Mouse (Mus musculus) myocyte (in vitro differentiated cells): ENCODE measurements around the gene Crybg2. TPM values are rescaled to one million over a fixed set of nuclear protein-coding genes. Genes with fewer than 3 reads are reported as not detected.

Experiments used
- H3K27me3 ChIP-seq: one replicate; pipeline ENCODE4 v1.6.1; 2011; ENCODE audit not compliant: control insufficient read depth, insufficient read depth, insufficient read length
- H3K36me3 ChIP-seq: one replicate; pipeline ENCODE4 v1.6.1; 2011; ENCODE audit not compliant: control insufficient read depth, insufficient read depth
- H3K4me2 ChIP-seq: one replicate; pipeline ENCODE4 v1.6.1; 2011; ENCODE audit warnings: low read depth, control low read depth
- H3K4me3 ChIP-seq: one replicate; pipeline ENCODE4 v1.5.1; 2011; ENCODE audit warnings: mild to moderate bottlenecking, control low read depth, moderate library complexity
- H3K79me2 ChIP-seq: one replicate; pipeline ENCODE4 v1.6.1; 2011; ENCODE audit not compliant: control insufficient read depth, insufficient read depth
- H3ac ChIP-seq: one replicate; pipeline ENCODE4 v1.6.1; 2011; ENCODE audit not compliant: control insufficient read depth, insufficient read length
- CEBPB ChIP-seq: IDR thresholded peaks from 2 replicates; pipeline ENCODE4 v1.6.1; 2011; ENCODE audit warnings: mild to moderate bottlenecking, moderate library complexity; ENCODE audit not compliant: poor library complexity, insufficient read depth, severe bottlenecking
- E2F4 ChIP-seq: IDR thresholded peaks from one replicate; pipeline ENCODE4 v1.6.1; 2011; ENCODE audit warnings: mild to moderate bottlenecking, control low read depth, moderate library complexity; ENCODE audit not compliant: insufficient read depth
- MAX ChIP-seq: IDR thresholded peaks from one replicate; pipeline ENCODE4 v1.6.1; 2011; ENCODE audit warnings: low read depth, mild to moderate bottlenecking, control low read depth
- MYOD1 ChIP-seq, 3 experiments: IDR thresholded peaks; one replicate each; pipeline ENCODE4 v1.6.1; 2011; ENCODE audit warnings: control low read depth in 2 of 3, low read depth in 2 of 3, mild to moderate bottlenecking in 2 of 3, moderate library complexity in 1 of 3; ENCODE audit not compliant: insufficient read length in 2 of 3, control insufficient read depth in 1 of 3
- MYOG ChIP-seq, 3 experiments: IDR thresholded peaks; one replicate each; pipeline ENCODE4 v1.6.1; 2011; ENCODE audit warnings: control low read depth in 2 of 3, low read depth in 2 of 3, mild to moderate bottlenecking in 2 of 3; ENCODE audit not compliant: insufficient read length in 2 of 3, control insufficient read depth in 1 of 3, insufficient read depth in 1 of 3
- POLR2A ChIP-seq: IDR thresholded peaks from one replicate; pipeline ENCODE4 v1.6.1; 2011; ENCODE audit warnings: low read depth, mild to moderate bottlenecking, control low read depth, moderate library complexity; ENCODE audit not compliant: insufficient read length
- POLR2AphosphoS2 ChIP-seq: IDR thresholded peaks from one replicate; pipeline ENCODE4 v1.6.1; 2011; ENCODE audit warnings: low read depth, control low read depth; ENCODE audit not compliant: insufficient read length
- REST ChIP-seq: IDR thresholded peaks from one replicate; pipeline ENCODE4 v1.6.1; 2011; ENCODE audit warnings: mild to moderate bottlenecking, control low read depth, moderate library complexity; ENCODE audit not compliant: insufficient read depth, insufficient read length
- SRF ChIP-seq: IDR thresholded peaks from one replicate; pipeline ENCODE4 v1.6.1; 2011; ENCODE audit warnings: low read depth; ENCODE audit not compliant: control insufficient read depth, insufficient read length
- TCF12 ChIP-seq: IDR thresholded peaks from one replicate; pipeline ENCODE4 v1.6.1; 2011; ENCODE audit warnings: mild to moderate bottlenecking, control low read depth; ENCODE audit not compliant: poor library complexity, insufficient read depth, severe bottlenecking
- TCF3 ChIP-seq: IDR thresholded peaks from one replicate; pipeline ENCODE4 v1.6.1; 2011; ENCODE audit warnings: low read depth, control low read depth; ENCODE audit not compliant: insufficient read length
- USF1 ChIP-seq: IDR thresholded peaks from one replicate; pipeline ENCODE4 v1.6.1; 2011; ENCODE audit warnings: low read depth, mild to moderate bottlenecking, control low read depth, moderate library complexity
- polyA plus RNA-seq: library from polyadenylated mRNA; unstranded; fragments of >200 nt; fragmentation: generic; extraction: Trizol; gene quantifications from one replicate; pipeline ENCODE4 v1.2.1, GENCODE M21; 2012; ENCODE audit warnings: missing spikeins

Crybg2 gene
- polyA plus RNA-seq, 1 experiment, result 0.58 TPM

GRCm38 (mm10) chr4:134106105-134106504 lies 45.5 kb downstream of the Crybg2 start:
- no peak overlapping the region for H3K4me2 ChIP-seq
- H3K27me3 ChIP-seq, result no peaks in the 10 kb centered on the region
- no peaks in the 10 kb centered on the region for H3K36me3 ChIP-seq
- no peaks in the 10 kb centered on the region for H3K79me2 ChIP-seq
- H3K4me3 ChIP-seq, result no peak overlapping the region
- TF ChIP-seq TCF3 (no peak), SRF (no peak), POLR2A (no peak), MYOD1 (IDR thresholded peaks at IDR 0.05; ENCODE audit: control insufficient read depth in 1 of 3, insufficient read length in 2 of 3, low read depth in 2 of 3) (no peak), REST (no peak), TCF12 (no peak), POLR2AphosphoS2 (no peak), E2F4 (no peak), MYOG (IDR thresholded peaks at IDR 0.05; ENCODE audit: control insufficient read depth in 1 of 3, insufficient read depth in 1 of 3, insufficient read length in 2 of 3, low read depth in 2 of 3) (no peak), MAX (no peak), USF1 (no peak), CEBPB (no peak)
- H3ac ChIP-seq, result no peak overlapping the region

- no peaks in the 10 kb centered on the region for H3K79me2 ChIP-seq
- H3K4me3 ChIP-seq, result no peak overlapping the region
These were observed 47.1 kb downstream of the Crybg2 start for GRCm38 (mm10) chr4:134107730-134108129.

GRCm38 (mm10) chr4:134108196-134108595 lies 47.6 kb downstream of the Crybg2 start:
- Histone ChIP-seq H3ac (no peak overlapping the region), H3K4me2 (no peak overlapping the region), H3K36me3 (no peaks in the 10 kb centered on the region), H3K79me2 (no peaks in the 10 kb centered on the region), H3K4me3 (no peak overlapping the region), H3K27me3 (no peaks in the 10 kb centered on the region)
- TF ChIP-seq REST, result no peak
- no peak for TF ChIP-seq E2F4
- no peak for TF ChIP-seq TCF3
- TF ChIP-seq POLR2AphosphoS2, result no peak
- no peak for TF ChIP-seq MYOG (IDR thresholded peaks at IDR 0.05; ENCODE audit: control insufficient read depth in 1 of 3, insufficient read depth in 1 of 3, insufficient read length in 2 of 3, low read depth in 2 of 3)
- no peak for TF ChIP-seq TCF12
- no peak for TF ChIP-seq CEBPB
- no peak for TF ChIP-seq SRF
- TF ChIP-seq MYOD1 (IDR thresholded peaks at IDR 0.05; ENCODE audit: control insufficient read depth in 1 of 3, insufficient read length in 2 of 3, low read depth in 2 of 3), result no peak
- TF ChIP-seq POLR2A, result no peak
- TF ChIP-seq MAX, result no peak
- TF ChIP-seq USF1, result no peak

More at GRCm38 (mm10) chr4:134107730-134108129, 47.1 kb downstream of the Crybg2 start:
- Histone ChIP-seq H3K36me3 (no peaks in the 10 kb centered on the region), H3K27me3 (no peaks in the 10 kb centered on the region), H3K4me2 (no peak overlapping the region), H3ac (no peak overlapping the region)
- TF ChIP-seq POLR2AphosphoS2, result no peak
- no peak for TF ChIP-seq CEBPB
- no peak for TF ChIP-seq REST
- no peak for TF ChIP-seq MYOD1 (IDR thresholded peaks at IDR 0.05; ENCODE audit: control insufficient read depth in 1 of 3, insufficient read length in 2 of 3, low read depth in 2 of 3)

GRCm38 (mm10) chr4:134110653-134111052 lies 50.0 kb downstream of the Crybg2 start:
- Histone ChIP-seq H3K4me3 (no peak overlapping the region), H3K27me3 (no peaks in the 10 kb centered on the region), H3K4me2 (no peak overlapping the region), H3K36me3 (no peaks in the 10 kb centered on the region), H3K79me2 (no peaks in the 10 kb centered on the region), H3ac (no peak overlapping the region)
- no peak for TF ChIP-seq USF1
- no peak for TF ChIP-seq MYOD1 (IDR thresholded peaks at IDR 0.05; ENCODE audit: control insufficient read depth in 1 of 3, insufficient read length in 2 of 3, low read depth in 2 of 3)
- TF ChIP-seq CEBPB, result no peak
- no peak for TF ChIP-seq E2F4
- TF ChIP-seq SRF, result no peak
- TF ChIP-seq TCF3, result no peak
- no peak for TF ChIP-seq POLR2AphosphoS2
- TF ChIP-seq MAX, result no peak
- TF ChIP-seq TCF12, result no peak
- no peak for TF ChIP-seq MYOG (IDR thresholded peaks at IDR 0.05; ENCODE audit: control insufficient read depth in 1 of 3, insufficient read depth in 1 of 3, insufficient read length in 2 of 3, low read depth in 2 of 3)
- TF ChIP-seq POLR2A, result no peak
- TF ChIP-seq REST, result no peak

- Histone ChIP-seq H3K4me3 (no peak overlapping the region), H3K4me2 (no peak overlapping the region), H3ac (no peak overlapping the region), H3K79me2 (no peaks in the 10 kb centered on the region), H3K36me3 (no peaks in the 10 kb centered on the region), H3K27me3 (no peaks in the 10 kb centered on the region)
- TF ChIP-seq POLR2AphosphoS2, result no peak
These were observed 51.8 kb downstream of the Crybg2 start for GRCm38 (mm10) chr4:134112403-134112802.
